Mouse (Mus musculus): ENCODE results near the gene Pof1b. TPM values are rescaled to one million over a fixed set of nuclear protein-coding genes. Genes with fewer than 3 reads are reported as not detected.

Pof1b gene
- 0.04 TPM for polyA plus RNA-seq (2014; fragmentation: Illumina TruSeq; extraction: RNeasy Lipid Tissue Mini Kit (QIAGEN cat#74804); ENCODE audit: low read depth, low replicate concordance)

DNA sequence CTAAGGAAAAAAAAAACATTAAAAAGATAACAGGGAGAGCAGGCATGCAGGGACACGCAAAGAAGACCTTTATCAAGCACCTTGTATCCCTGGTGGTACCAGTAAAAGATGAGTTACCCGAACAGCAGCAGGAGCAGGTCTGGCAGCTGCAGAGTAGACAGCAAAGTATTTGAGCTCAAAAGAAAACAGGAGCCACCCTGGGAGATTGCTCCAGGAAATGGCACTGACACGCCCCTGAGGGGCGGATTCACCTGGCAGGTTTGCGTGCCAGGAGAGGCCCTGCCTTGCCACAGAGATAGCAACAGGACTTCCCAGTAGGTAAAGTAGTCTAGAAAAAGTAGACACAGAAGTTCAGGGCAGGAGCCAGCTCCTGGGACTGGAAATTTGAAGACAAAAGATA is at the start of gene Pof1b:
Gene Pof1b (minus strand): TSS at position 144 of the 400 bp plus-strand sequence.

GRCm38 (mm10) chrX:112600511-112601305 is 97.7 kb downstream of the Pof1b start, which contains the start of gene Zfp711:
Gene Zfp711 (plus strand): TSS chrX:112600526.

Other genes with a start within 250 kb of the Pof1b start
- 0.78 TPM for gene 2010106E10Rik, start 203.4 kb downstream of the Pof1b start, polyA plus RNA-seq (2014; fragmentation: Illumina TruSeq; extraction: RNeasy Lipid Tissue Mini Kit (QIAGEN cat#74804); ENCODE audit: low read depth, low replicate concordance)
- gene Zfp711, start 98.1 kb downstream of the Pof1b start, polyA plus RNA-seq (2014; fragmentation: Illumina TruSeq; extraction: RNeasy Lipid Tissue Mini Kit (QIAGEN cat#74804); ENCODE audit: low read depth, low replicate concordance) = 67.8 TPM